Mouse (Mus musculus) small intestine, adult 2 months (tissue): ENCODE data around the gene Fiz1.

Experiments used
- CTCF ChIP-seq: fragments of 200-500 bp; IDR thresholded peaks from 2 replicates; pipeline ENCODE4 v1.5.1; 2012; ENCODE audit warnings: low read depth, mild to moderate bottlenecking, control low read depth, inconsistent platforms, low read length, moderate library complexity, mixed read lengths; ENCODE audit not compliant: insufficient replicate concordance, insufficient read length; ENCODE audit errors: extremely low read depth
- POLR2A ChIP-seq: fragments of 200-500 bp; IDR thresholded peaks from 2 replicates; pipeline ENCODE4 v1.6.1; 2012; ENCODE audit warnings: low read depth, mild to moderate bottlenecking, control low read depth, inconsistent platforms, low read length, moderate library complexity

GRCm38 (mm10) chr7:5038109-5038732, 23.7 kb upstream of the Fiz1 start, which contains the start of gene Zfp784:
- TF ChIP-seq CTCF, result no peak
- TF ChIP-seq POLR2A, result peak; percentile 77
